Mouse (Mus musculus) thymus, adult 2 months (tissue): Measurements from ENCODE around the gene Osbpl7.

Source experiments
- CTCF ChIP-seq: fragments of 200-500 bp; IDR thresholded peaks from 2 replicates; pipeline ENCODE4 v1.5.1; 2012; ENCODE audit warnings: mild to moderate bottlenecking, control low read depth, low read length, moderate library complexity, borderline replicate concordance; ENCODE audit not compliant: control insufficient read depth, poor library complexity, insufficient read depth; ENCODE audit errors: extremely low read depth
- POLR2A ChIP-seq: fragments of 200-500 bp; IDR thresholded peaks from 2 replicates; pipeline ENCODE4 v1.6.1; 2012; ENCODE audit warnings: mild to moderate bottlenecking, low read length, control low read depth, moderate library complexity; ENCODE audit not compliant: control insufficient read depth, poor library complexity, insufficient read depth; ENCODE audit errors: extremely low read depth

- TF ChIP-seq CTCF (no peak), POLR2A (peak; percentile 60; the same call in 1 of the 2 replicates)
Observed at GRCm38 (mm10) chr11:97041022-97041899, 9.2 kb upstream of the Osbpl7 start, which contains the start of the genes Lrrc46 and Mrpl10.
